Mouse (Mus musculus) liver, embryonic 14.5 days (tissue): Measurements from ENCODE around the gene Pigb.

Experiments
- CTCF ChIP-seq: IDR thresholded peaks from 2 replicates; pipeline ENCODE4 v1.5.1; 2016; ENCODE audit warnings: antibody characterized with exemption, low read depth, control low read depth
- EP300 ChIP-seq: IDR thresholded peaks from 2 replicates; pipeline ENCODE4 v1.6.1; 2016; ENCODE audit warnings: antibody characterized with exemption, low read depth

DNA sequence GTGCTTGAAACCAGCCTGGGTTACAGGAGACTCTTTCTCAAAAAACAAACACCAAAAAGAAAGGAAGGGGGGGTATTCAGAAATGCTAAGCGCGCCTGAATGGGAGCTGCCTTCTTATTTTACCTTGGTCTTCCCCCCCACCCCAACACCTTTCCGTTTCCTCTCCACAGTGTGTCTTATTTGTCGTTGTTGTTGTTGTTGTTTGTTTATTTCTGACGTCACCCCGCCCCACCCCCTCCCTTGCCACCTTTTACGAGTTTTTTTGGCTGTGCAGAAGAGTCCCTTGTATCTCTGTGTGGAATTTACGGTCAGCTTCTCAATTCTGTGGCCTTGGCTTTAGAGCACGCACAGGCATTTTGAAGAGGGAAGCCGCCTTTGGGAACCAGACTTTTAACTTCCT, 5.5 kb upstream of the Pigb start:
- no peak for TF ChIP-seq CTCF
- no peak for TF ChIP-seq EP300
